8 mouse cellular contexts compared by ENCODE assay signal in genomic region chrX:7187455-7188310, GRCm38 (mm10).
A peak's percentile ranks its signal among the peaks of the same experiment; 100 is the strongest.
DNase-seq lines count a peak whose midpoint lies in the region; ATAC-seq and TF ChIP-seq lines count a peak whose summit lies in the region.

No protein-coding gene starts in this region.

- H3K27ac ChIP-seq in hindbrain, embryonic 10.5 days, result peak overlapping the region; percentile 88
- H3K27ac ChIP-seq in limb, embryonic 12.5 days, result peak overlapping the region; percentile 89
- peak overlapping the region; percentile 98 for H3K27ac ChIP-seq in small intestine, adult 2 months (ENCODE audit: insufficient read depth, low read depth, low read length)

- TF ChIP-seq CTCF in small intestine, adult 2 months (IDR thresholded peaks at IDR 0.05; ENCODE audit: extremely low read depth, insufficient read length, insufficient replicate concordance, low read depth, low read length), result no peak

- peak overlapping the region; percentile 53 for H3K4me2 ChIP-seq in limb, embryonic 12.5 days

- peak; percentile 15 to 55 for DNase-seq in adrenal gland, adult (ENCODE audit: inconsistent age in 2 of 2, low spot score in 1 of 2)
- no peak for DNase-seq in adrenal gland, postnatal 14 days
- DNase-seq in hindbrain, embryonic 10.5 days (ENCODE audit: low spot score), result peak; percentile 4

- no peaks in the 10 kb centered on the region for H3K9me3 ChIP-seq in megakaryocyte, embryonic 14.5 days
- no peaks in the 10 kb centered on the region for H3K9me3 ChIP-seq in hindbrain, embryonic 10.5 days
- H3K9me3 ChIP-seq in limb, embryonic 12.5 days, result no peaks in the 10 kb centered on the region

- no peak for ATAC-seq in megakaryocyte, adult 5-6 weeks (ENCODE audit: poor library complexity, severe bottlenecking)
- ATAC-seq in limb, embryonic 12.5 days (ENCODE audit: insufficient number of reproducible peaks, insufficient read depth, low FRiP score, low TSS enrichment, low read depth), result no peak
- no peak for ATAC-seq in erythroid progenitor cell, adult 5-6 weeks (replicated peaks; ENCODE audit: low FRiP score, poor library complexity, severe bottlenecking)

- 29% methylated on average over 10 of the region's 10 CpGs for WGBS in hindbrain, embryonic 10.5 days
- 27% methylated on average over 10 of the region's 10 CpGs for WGBS in limb, embryonic 12.5 days
- WGBS in small intestine, adult 2 months, result 32% methylated on average over 10 of the region's 10 CpGs

- peak overlapping the region; percentile 48; the same call in 1 of the 2 replicates for H3K9ac ChIP-seq in limb, embryonic 12.5 days (replicated peaks)

- H3K4me1 ChIP-seq in megakaryocyte, embryonic 14.5 days, result peaks cover 11% of the 10 kb centered on the region
- H3K4me1 ChIP-seq in hindbrain, embryonic 10.5 days (replicated peaks), result no peaks in the 10 kb centered on the region
- no peaks in the 10 kb centered on the region for H3K4me1 ChIP-seq in limb, embryonic 12.5 days (replicated peaks)
- H3K4me1 ChIP-seq in small intestine, adult 2 months (ENCODE audit: control insufficient read depth, insufficient read depth, insufficient read length, low read length), result 0 out of 2 replicates have a peak, but pooled peaks cover 2% of the 10 kb centered on the region

- peak overlapping the region; percentile 80 for H3K4me3 ChIP-seq in megakaryocyte, embryonic 14.5 days (replicated peaks)
- peak overlapping the region; percentile 53 for H3K4me3 ChIP-seq in hindbrain, embryonic 10.5 days
- peak overlapping the region; percentile 35 for H3K4me3 ChIP-seq in limb, embryonic 12.5 days (replicated peaks)
- peak overlapping the region; percentile 70 for H3K4me3 ChIP-seq in small intestine, adult 2 months (ENCODE audit: low read depth, low read length)

- H3K36me3 ChIP-seq in megakaryocyte, embryonic 14.5 days (replicated peaks; ENCODE audit: low read length), result no peaks in the 10 kb centered on the region
- peaks cover 9% of the 10 kb centered on the region for H3K36me3 ChIP-seq in hindbrain, embryonic 10.5 days
- H3K36me3 ChIP-seq in limb, embryonic 12.5 days, result peaks cover 5% of the 10 kb centered on the region; the same call in 1 of the 2 replicates
- peaks cover 11% of the 10 kb centered on the region for H3K36me3 ChIP-seq in small intestine, adult 2 months (ENCODE audit: control insufficient read depth, insufficient read depth, low read length)

- peaks cover 25% of the 10 kb centered on the region for H3K27me3 ChIP-seq in megakaryocyte, embryonic 14.5 days (replicated peaks)
- no peaks in the 10 kb centered on the region for H3K27me3 ChIP-seq in hindbrain, embryonic 10.5 days (ENCODE audit: insufficient read depth, poor library complexity, severe bottlenecking)
- H3K27me3 ChIP-seq in limb, embryonic 12.5 days, result no peaks in the 10 kb centered on the region
- no peaks in the 10 kb centered on the region for H3K27me3 ChIP-seq in small intestine, adult 2 months (ENCODE audit: control insufficient read depth, insufficient read depth, low read length)

- TF ChIP-seq POLR2A in small intestine, adult 2 months (IDR thresholded peaks at IDR 0.05; ENCODE audit: low read depth, low read length), result no peak
